Mouse (Mus musculus) intestine, postnatal 0 days (tissue): ENCODE results near the gene Rgp1. TPM values are rescaled to one million over a fixed set of nuclear protein-coding genes. Genes with fewer than 3 reads are reported as not detected.

ENCODE experiments used
- ATAC-seq: fragments of 200-750 bp; cut with Nextera tagmentation; 2 replicates; pipeline ENCODE4 v1.8.0; 2017; ENCODE audit warnings: mild to moderate bottlenecking, moderate TSS enrichment, moderate library complexity
- H3K27ac ChIP-seq: fragments of 300-500 bp; sonication (generic); 2 replicates; pipeline ENCODE4 v1.5.1; 2014; ENCODE audit warnings: mild to moderate bottlenecking, low read depth, low read length, moderate library complexity
- H3K27me3 ChIP-seq: fragments of 300-500 bp; sonication (generic); replicated peaks from 2 replicates; pipeline ENCODE4 v1.6.1; 2014; ENCODE audit warnings: low read length, mixed read lengths; ENCODE audit not compliant: control insufficient read depth, insufficient read depth
- H3K36me3 ChIP-seq: fragments of 300-500 bp; sonication (generic); 2 replicates; pipeline ENCODE4 v1.6.1; 2014; ENCODE audit warnings: mild to moderate bottlenecking, moderate library complexity; ENCODE audit not compliant: control insufficient read depth, insufficient read depth
- H3K4me1 ChIP-seq: fragments of 300-500 bp; sonication (generic); replicated peaks from 2 replicates; pipeline ENCODE4 v1.6.1; 2014; ENCODE audit warnings: antibody characterized with exemption, low read length, mixed read lengths; ENCODE audit not compliant: control insufficient read depth, insufficient read depth
- H3K4me2 ChIP-seq: fragments of 300-500 bp; sonication (generic); replicated peaks from 2 replicates; pipeline ENCODE4 v1.6.1; 2014; ENCODE audit warnings: low read depth, mild to moderate bottlenecking, moderate library complexity
- H3K4me3 ChIP-seq: fragments of 300-500 bp; sonication (generic); 2 replicates; pipeline ENCODE4 v1.5.1; 2014; ENCODE audit warnings: low read depth, low read length
- H3K9ac ChIP-seq: fragments of 300-500 bp; sonication (generic); 2 replicates; pipeline ENCODE4 v1.6.1; 2014; ENCODE audit warnings: mild to moderate bottlenecking, low read depth, low read length
- H3K9me3 ChIP-seq: fragments of 300-500 bp; sonication (generic); 2 replicates; pipeline ENCODE4 v1.6.1; 2016; ENCODE audit warnings: mixed run types; ENCODE audit not compliant: control insufficient read depth
- CTCF ChIP-seq: sonication (generic); IDR thresholded peaks from 2 replicates; pipeline ENCODE4 v1.5.1; 2016; ENCODE audit warnings: low read depth, mild to moderate bottlenecking, control low read depth, antibody characterized with exemption, moderate library complexity
- WGBS: fragments of 180-500 bp; shearing (Covaris S2); extraction: QIAGEN DNeasy Blood & Tissue Kit; methylation state at CpG from one replicate; pipeline ENCODE4 v1.1.7; 2014; 5-methylcytosine and 5-hydroxymethylcytosine counted together
- polyA plus RNA-seq: library from polyadenylated mRNA; unstranded; fragments of >200 nt; fragmentation: Nextera tagmentation; extraction: Ambion mirVana; gene quantifications from 2 replicates; pipeline ENCODE4 v1.2.1, GENCODE M21; 2015

The Rgp1 gene
- polyA plus RNA-seq, result 11.3 and 13.0 TPM in 2 replicates

- Histone ChIP-seq H3K4me3 (peak within 1 kb of the TSS; percentile 81), H3K27me3 (no peaks in the 10 kb centered on the region), H3K9me3 (no peaks in the 10 kb centered on the region), H3K9ac (peak within 1 kb of the TSS; percentile 80), H3K27ac (peak within 1 kb of the TSS; percentile 90), H3K4me1 (peaks cover 8% of the 10 kb centered on the region; the same call in 1 of the 2 replicates), H3K4me2 (peak within 1 kb of the TSS; percentile 93), H3K36me3 (peaks cover 35% of the 10 kb centered on the region)
- peak; percentile 25; the same call in 1 of the 2 replicates for TF ChIP-seq CTCF
- WGBS, result under 1% methylated on average over 72 of the region's 76 CpGs
- peak; percentile 95 for ATAC-seq
Measured at GRCm38 (mm10) chr4:43578376-43579204, at the start of gene Rgp1, which contains the start of gene Gba2. Gene Rgp1 (plus strand): TSS chr4:43578715. Gene Gba2 (minus strand): TSS chr4:43578873.

GRCm38 (mm10) chr4:43530081-43530501 is 48.4 kb upstream of the Rgp1 start:
- Histone ChIP-seq H3K4me1 (no peaks in the 10 kb centered on the region), H3K27ac (no peak overlapping the region), H3K9ac (no peak overlapping the region), H3K4me2 (no peak overlapping the region), H3K36me3 (peaks cover 40% of the 10 kb centered on the region), H3K4me3 (no peak overlapping the region), H3K27me3 (no peaks in the 10 kb centered on the region), H3K9me3 (no peaks in the 10 kb centered on the region)
- ATAC-seq, result no peak
- TF ChIP-seq CTCF, result no peak
- 43% methylated on average over 8 of the region's 8 CpGs for WGBS

DNA sequence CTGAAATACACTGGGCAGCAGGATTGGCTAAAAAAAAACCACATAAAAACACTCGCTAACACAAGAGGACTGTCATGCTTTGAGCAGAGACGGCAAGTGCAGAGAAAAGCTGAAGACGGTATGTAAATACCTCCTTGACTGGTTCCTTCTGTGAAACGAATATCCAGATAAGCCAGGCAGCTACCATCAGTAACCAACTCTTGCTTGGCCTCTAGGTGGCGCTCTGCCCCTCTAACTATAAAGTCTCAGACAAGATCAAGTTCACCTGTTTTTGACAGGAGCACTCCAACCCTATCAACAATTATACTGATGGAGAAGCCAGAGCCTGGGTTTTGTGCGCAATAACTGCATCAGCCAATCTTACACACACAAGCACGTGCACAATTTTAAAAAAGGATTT is 47.9 kb upstream of the Rgp1 start:
- H3K4me1 ChIP-seq, result no peaks in the 10 kb centered on the region
- H3K4me3 ChIP-seq, result no peak overlapping the region
- 17% methylated on average over 7 of the region's 7 CpGs for WGBS
- peak; percentile 88 for TF ChIP-seq CTCF
- no peak overlapping the region for H3K9ac ChIP-seq
- peak; percentile 61; the same call in 1 of the 2 replicates for ATAC-seq
- no peaks in the 10 kb centered on the region for H3K9me3 ChIP-seq
- no peaks in the 10 kb centered on the region for H3K27me3 ChIP-seq
- H3K36me3 ChIP-seq, result peaks cover 45% of the 10 kb centered on the region
- H3K4me2 ChIP-seq, result no peak overlapping the region
- H3K27ac ChIP-seq, result no peak overlapping the region

- no peak for ATAC-seq
- H3K27ac ChIP-seq, result no peak overlapping the region
- no peak overlapping the region for H3K4me2 ChIP-seq
- H3K4me1 ChIP-seq, result no peaks in the 10 kb centered on the region
- WGBS, result 88% methylated on average over 9 of the region's 9 CpGs
- H3K9ac ChIP-seq, result no peak overlapping the region
- H3K9me3 ChIP-seq, result no peaks in the 10 kb centered on the region
- TF ChIP-seq CTCF, result no peak
- no peak overlapping the region for H3K4me3 ChIP-seq
- no peaks in the 10 kb centered on the region for H3K27me3 ChIP-seq
- peaks cover 72% of the 10 kb centered on the region for H3K36me3 ChIP-seq
Measured at GRCm38 (mm10) chr4:43533270-43533669, 45.2 kb upstream of the Rgp1 start.

- H3K27me3 ChIP-seq, result no peaks in the 10 kb centered on the region
- H3K36me3 ChIP-seq, result peaks cover 95% of the 10 kb centered on the region
- H3K9me3 ChIP-seq, result no peaks in the 10 kb centered on the region
- ATAC-seq, result no peak
- no peak overlapping the region for H3K4me3 ChIP-seq
- no peak overlapping the region for H3K9ac ChIP-seq
- WGBS, result 93% methylated on average over 8 of the region's 8 CpGs
- no peaks in the 10 kb centered on the region for H3K4me1 ChIP-seq
- no peak for TF ChIP-seq CTCF
- H3K27ac ChIP-seq, result no peak overlapping the region
- H3K4me2 ChIP-seq, result no peak overlapping the region
Measured at GRCm38 (mm10) chr4:43535628-43536027, 42.9 kb upstream of the Rgp1 start.

- TF ChIP-seq CTCF, result no peak
- H3K4me1 ChIP-seq, result no peaks in the 10 kb centered on the region
- H3K9me3 ChIP-seq, result no peaks in the 10 kb centered on the region
- no peaks in the 10 kb centered on the region for H3K27me3 ChIP-seq
- no peak overlapping the region for H3K27ac ChIP-seq
- H3K4me3 ChIP-seq, result no peak overlapping the region
- H3K9ac ChIP-seq, result no peak overlapping the region
- H3K36me3 ChIP-seq, result peaks cover 95% of the 10 kb centered on the region
- WGBS, result 90% methylated on average over 9 of the region's 9 CpGs
- ATAC-seq, result no peak
- no peak overlapping the region for H3K4me2 ChIP-seq
Measured at GRCm38 (mm10) chr4:43536031-43536430, 42.5 kb upstream of the Rgp1 start.
